Comparison of ENCODE assay signal across 8 mouse cellular contexts in genomic region chr2:27423596-27423995, GRCm38 (mm10). TPM values are rescaled to one million over a fixed set of nuclear protein-coding genes. Genes with fewer than 3 reads are reported as not detected.
DNase-seq lines count a peak whose midpoint lies in the region; ATAC-seq lines count a peak whose summit lies in the region.

No protein-coding gene starts in this region.

- H3K4me2 ChIP-seq in kidney, embryonic 16.5 days (replicated peaks; ENCODE audit: low read depth, low read length) = no peak overlapping the region
- H3K4me2 ChIP-seq in heart, embryonic 15.5 days = peak overlapping the region; percentile 98; the same call in 1 of the 2 replicates
- peak overlapping the region; percentile 96 for H3K4me2 ChIP-seq in neural tube, embryonic 13.5 days

- no peak overlapping the region for H3K4me3 ChIP-seq in kidney, embryonic 16.5 days (ENCODE audit: low read length)
- no peak overlapping the region for H3K4me3 ChIP-seq in heart, embryonic 15.5 days
- H3K4me3 ChIP-seq in neural tube, embryonic 13.5 days = peak overlapping the region; percentile 95

- no peaks in the 10 kb centered on the region for H3K27me3 ChIP-seq in kidney, embryonic 16.5 days (ENCODE audit: insufficient read depth, low read length)
- no peaks in the 10 kb centered on the region for H3K27me3 ChIP-seq in heart, embryonic 15.5 days
- no peaks in the 10 kb centered on the region for H3K27me3 ChIP-seq in neural tube, embryonic 13.5 days

- peak; percentile 27 to 55 for DNase-seq in kidney, adult 8-10 months
- DNase-seq in kidney, postnatal 25 days = peak; percentile 48 to 78
- DNase-seq in layer of hippocampus, postnatal 25 days (ENCODE audit: extremely low spot score in 1 of 2, low spot score in 1 of 2) = no peak
- no peak for DNase-seq in cerebellum, adult 11-12 months
- no peak for DNase-seq in cerebellum, postnatal 36 days

- no peaks in the 10 kb centered on the region for H3K36me3 ChIP-seq in kidney, embryonic 16.5 days (ENCODE audit: insufficient read depth, low read length)
- no peaks in the 10 kb centered on the region for H3K36me3 ChIP-seq in heart, embryonic 15.5 days
- no peaks in the 10 kb centered on the region for H3K36me3 ChIP-seq in neural tube, embryonic 13.5 days

- H3K27ac ChIP-seq in kidney, embryonic 16.5 days (ENCODE audit: low read length) = no peak overlapping the region
- H3K27ac ChIP-seq in heart, embryonic 15.5 days = 0 out of 2 replicates have a peak overlapping the region, but pooled peaks have one; percentile 6
- peak overlapping the region; percentile 25 for H3K27ac ChIP-seq in neural tube, embryonic 13.5 days (replicated peaks)

- H3K9me3 ChIP-seq in kidney, embryonic 16.5 days (ENCODE audit: low read length) = no peaks in the 10 kb centered on the region
- no peaks in the 10 kb centered on the region for H3K9me3 ChIP-seq in heart, embryonic 15.5 days (replicated peaks)
- no peaks in the 10 kb centered on the region for H3K9me3 ChIP-seq in neural tube, embryonic 13.5 days

- no peak overlapping the region for H3K9ac ChIP-seq in kidney, embryonic 16.5 days (replicated peaks; ENCODE audit: low read length)
- 0 out of 2 replicates have a peak overlapping the region, but pooled peaks have one; percentile 7 for H3K9ac ChIP-seq in heart, embryonic 15.5 days
- H3K9ac ChIP-seq in neural tube, embryonic 13.5 days = peak overlapping the region; percentile 96

- no peak for ATAC-seq in kidney, embryonic 16.5 days (ENCODE audit: low FRiP score, low TSS enrichment)
- no peak for ATAC-seq in heart, embryonic 15.5 days (replicated peaks; ENCODE audit: insufficient number of reproducible peaks, insufficient read depth, low FRiP score, low read depth)
- ATAC-seq in neural tube, embryonic 13.5 days (ENCODE audit: low read depth) = no peak

- peaks cover 53% of the 10 kb centered on the region for H3K4me1 ChIP-seq in kidney, embryonic 16.5 days (ENCODE audit: insufficient read depth, low read length)
- H3K4me1 ChIP-seq in heart, embryonic 15.5 days (replicated peaks) = peaks cover 69% of the 10 kb centered on the region
- H3K4me1 ChIP-seq in neural tube, embryonic 13.5 days (replicated peaks) = peaks cover 76% of the 10 kb centered on the region

- 58% methylated on average over 7 of the region's 7 CpGs for WGBS in kidney, embryonic 16.5 days
- WGBS in heart, embryonic 15.5 days = 79% methylated on average over 7 of the region's 7 CpGs
- 37% methylated on average over 7 of the region's 7 CpGs for WGBS in neural tube, embryonic 13.5 days

RNA-seq across cellular contexts. Expression of gene Vav2, which starts 3.2 kb away (rescaled TPM):
- 7.1 TPM in 2 replicates for polyA plus RNA-seq in kidney, embryonic 16.5 days (2015; fragmentation: Nextera tagmentation; extraction: Ambion mirVana)
- 3.1 and 4.8 TPM in 2 replicates for polyA plus RNA-seq in heart, embryonic 15.5 days (2015; fragmentation: Nextera tagmentation; extraction: Ambion mirVana)
- 14.8 and 15.3 TPM in 2 replicates for polyA plus RNA-seq in neural tube, embryonic 13.5 days (2015; fragmentation: Nextera tagmentation; extraction: Ambion mirVana)
- 10 to 100 TPM; 12.5 to 12.8 TPM for total RNA-seq in layer of hippocampus, postnatal 25 days (2021)

RNA-seq across cellular contexts. Expression of gene Brd3os, which starts 18.5 kb away (rescaled TPM):
- polyA plus RNA-seq in kidney, embryonic 16.5 days (2015; fragmentation: Nextera tagmentation; extraction: Ambion mirVana) = 13.1 and 13.7 TPM in 2 replicates
- 3.0 and 4.8 TPM in 2 replicates for polyA plus RNA-seq in heart, embryonic 15.5 days (2015; fragmentation: Nextera tagmentation; extraction: Ambion mirVana)
- 30.0 and 30.5 TPM in 2 replicates for polyA plus RNA-seq in neural tube, embryonic 13.5 days (2015; fragmentation: Nextera tagmentation; extraction: Ambion mirVana)
- 10 to 100 TPM; 24.5 to 25.4 TPM for total RNA-seq in layer of hippocampus, postnatal 25 days (2021)

Comparison
In these comparisons a context has a peak if more than half of its experiments do, and no peak if none do; other contexts are left out.
1. DNase-seq: peak in kidney, adult 8-10 months (2 of 2) and kidney, postnatal 25 days (2 of 2); none in layer of hippocampus, postnatal 25 days (0 of 2), cerebellum, adult 11-12 months (single experiment) and cerebellum, postnatal 36 days (0 of 2).